Mouse (Mus musculus) heart, adult 18-20 months (tissue): ENCODE results near the gene Amigo3. TPM values are rescaled to one million over a fixed set of nuclear protein-coding genes. Genes with fewer than 3 reads are reported as not detected.

Source experiments
- DNase-seq, 2 experiments: peaks; one replicate each; pipeline ENCODE4 v3.0.0; 2021 to 2022; ENCODE audit warnings: mixed read lengths in 1 of 2
- microRNA-seq, 2 experiments: library from miRNA; unstranded; fragments of <30 nt; microRNA quantifications; one replicate each; pipeline ENCODE4 v1.2.0; 2022
- total RNA-seq, 2 experiments: library from RNA; stranded (reverse); gene quantifications; 2 replicates each; pipeline ENCODE4 v1.2.3; 2021

Amigo3 gene
- total RNA-seq, 2 experiments from 2014 or later = 1.4 to 1.8 TPM

DNA sequence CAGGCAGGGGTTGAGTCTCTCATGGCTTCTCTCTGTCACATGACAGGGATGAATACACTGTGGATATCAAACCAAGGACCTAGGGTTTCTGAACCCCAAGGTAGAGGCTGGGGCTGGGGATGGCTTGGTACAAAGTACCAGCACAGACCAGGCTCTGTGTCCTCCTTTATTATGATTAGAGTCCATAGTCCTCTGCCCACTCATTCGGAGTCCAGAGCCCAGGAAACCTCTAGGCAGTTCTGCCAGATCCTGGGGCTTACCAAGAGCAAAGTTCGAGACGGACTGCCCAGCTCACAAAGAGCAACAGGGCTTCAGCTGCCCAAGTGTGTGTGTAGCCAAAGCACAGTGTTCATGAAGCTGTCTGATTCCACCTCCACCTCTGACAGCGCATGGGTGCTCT lies 32.3 kb downstream of the Amigo3 start:
- no peak for DNase-seq

DNA sequence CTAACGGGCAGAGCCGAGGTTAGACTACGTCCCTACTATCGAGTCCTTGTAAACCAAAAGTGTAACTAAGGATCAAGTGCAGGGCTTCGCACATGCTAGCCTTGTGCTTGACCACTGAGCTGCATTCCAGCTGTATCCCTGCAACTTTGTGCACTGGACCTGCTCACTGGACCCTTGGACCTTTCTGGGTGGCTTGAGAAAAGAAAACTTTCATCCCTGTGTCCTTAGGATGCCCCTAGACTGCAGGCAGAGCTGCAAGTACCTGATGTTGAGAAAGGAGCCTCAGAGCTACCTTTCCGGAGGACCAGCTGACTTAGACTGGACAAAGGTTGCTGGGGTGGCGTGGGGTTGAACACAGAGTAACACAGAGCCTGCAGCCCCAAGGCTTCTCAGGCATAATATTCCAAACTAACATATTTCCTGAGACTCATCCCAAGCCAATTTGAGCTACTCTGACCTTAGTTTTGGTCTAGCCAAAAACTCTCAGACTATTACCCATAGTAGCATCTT lies 37.7 kb downstream of the Amigo3 start:
- no peak for DNase-seq

DNA sequence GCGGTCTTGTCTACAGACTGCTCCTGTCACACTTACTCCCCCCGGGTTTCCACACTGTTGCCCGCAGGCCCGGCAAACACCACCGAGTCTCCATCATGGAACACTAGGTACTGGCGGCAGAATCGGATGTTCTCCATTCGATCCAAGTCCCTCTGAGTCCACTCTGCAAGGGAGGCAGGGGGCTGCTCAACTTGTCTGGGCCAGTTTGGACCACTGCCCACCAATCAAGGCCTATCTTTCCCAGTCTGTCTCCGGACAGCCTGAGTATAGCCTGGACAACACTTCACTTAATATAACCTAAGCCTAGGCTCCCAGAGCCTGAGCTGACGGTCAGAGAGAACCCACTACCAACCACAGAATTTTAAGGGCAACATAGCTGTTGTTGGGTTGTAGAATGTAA lies 40.6 kb downstream of the Amigo3 start:
- no peak for DNase-seq

DNA sequence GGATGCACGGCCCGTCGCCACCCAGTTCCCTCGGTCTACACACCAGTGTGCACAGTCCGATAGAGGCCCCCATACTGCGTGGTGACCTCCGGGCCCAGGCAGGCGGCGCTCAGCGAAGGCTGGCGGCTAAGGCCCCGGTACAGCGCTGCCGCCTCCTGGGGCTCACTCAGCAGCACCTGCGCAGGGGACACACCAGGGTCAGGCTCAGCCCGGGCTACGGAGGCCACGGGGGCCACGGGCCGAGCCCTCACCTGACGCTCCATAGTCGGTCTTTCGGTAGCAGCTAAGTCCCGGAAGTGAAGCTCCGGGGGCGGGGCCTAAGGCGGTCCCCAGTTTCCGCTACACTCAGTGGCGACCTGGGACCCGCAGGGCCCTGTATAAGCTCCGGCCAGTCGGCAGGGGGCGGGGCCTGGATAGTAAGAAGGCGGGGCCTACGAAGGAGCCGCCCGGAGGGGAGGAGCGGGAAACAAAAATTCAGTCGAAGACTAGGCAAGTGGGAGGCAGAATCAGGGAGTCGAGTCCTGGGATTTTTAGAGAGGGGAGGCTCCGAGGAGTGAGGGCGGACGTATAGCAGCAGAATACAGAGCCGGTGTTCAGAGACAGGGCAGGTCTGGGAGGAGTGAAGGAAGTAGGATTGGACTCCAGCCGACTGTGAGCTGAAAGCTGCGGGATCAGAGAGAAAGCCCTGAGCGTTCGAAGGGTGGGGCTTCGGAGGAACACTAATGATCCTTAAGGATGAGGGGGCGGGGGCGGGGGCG lies 41.4 kb downstream of the Amigo3 start, which contains the start of gene Apeh:
Gene Apeh (minus strand): TSS at position 423 of the 758 bp plus-strand sequence.
- peak; percentile 96 for DNase-seq

DNA sequence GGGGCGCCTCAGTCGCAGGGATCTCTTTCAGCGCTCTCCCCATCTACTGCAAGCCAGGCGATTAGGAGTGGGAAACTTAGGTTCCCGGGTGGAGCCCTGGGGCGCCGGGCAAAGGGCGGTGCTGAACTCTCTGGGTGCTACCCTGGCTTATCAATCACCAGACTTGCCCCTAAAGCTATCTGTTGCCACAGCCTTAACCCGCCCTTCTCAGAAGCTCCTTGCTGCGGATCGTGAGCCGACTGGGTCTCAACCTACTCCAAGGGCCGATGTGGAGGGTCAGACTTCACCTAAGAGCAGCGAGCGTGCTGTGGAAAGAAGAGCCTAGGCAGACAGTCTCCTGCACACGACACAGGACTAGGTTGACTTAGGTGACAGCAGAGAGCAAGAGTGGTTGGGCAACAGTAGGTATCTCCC lies 42.0 kb downstream of the Amigo3 start:
- peak; percentile 34 to 57 for DNase-seq

DNA sequence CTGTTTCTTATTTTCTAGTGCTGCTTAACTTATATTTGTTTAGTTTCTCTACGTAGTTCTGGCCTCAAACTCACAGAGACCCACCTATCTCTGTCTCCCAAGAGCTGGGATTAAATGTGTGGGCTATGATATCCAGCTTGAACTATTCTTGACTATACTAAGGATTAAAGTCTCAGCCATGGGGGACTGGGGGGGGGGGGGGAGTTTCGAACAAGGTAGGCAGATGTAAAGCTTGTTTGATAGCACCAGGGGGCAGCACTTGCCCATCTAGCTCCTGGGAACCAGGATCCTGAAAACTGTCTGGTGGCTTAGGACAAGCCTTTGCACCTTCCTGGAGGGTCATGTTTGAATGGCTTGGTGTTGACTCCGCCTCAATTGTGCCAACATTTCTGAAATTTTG lies 42.6 kb downstream of the Amigo3 start:
- DNase-seq = peak; percentile 66 to 76

DNA sequence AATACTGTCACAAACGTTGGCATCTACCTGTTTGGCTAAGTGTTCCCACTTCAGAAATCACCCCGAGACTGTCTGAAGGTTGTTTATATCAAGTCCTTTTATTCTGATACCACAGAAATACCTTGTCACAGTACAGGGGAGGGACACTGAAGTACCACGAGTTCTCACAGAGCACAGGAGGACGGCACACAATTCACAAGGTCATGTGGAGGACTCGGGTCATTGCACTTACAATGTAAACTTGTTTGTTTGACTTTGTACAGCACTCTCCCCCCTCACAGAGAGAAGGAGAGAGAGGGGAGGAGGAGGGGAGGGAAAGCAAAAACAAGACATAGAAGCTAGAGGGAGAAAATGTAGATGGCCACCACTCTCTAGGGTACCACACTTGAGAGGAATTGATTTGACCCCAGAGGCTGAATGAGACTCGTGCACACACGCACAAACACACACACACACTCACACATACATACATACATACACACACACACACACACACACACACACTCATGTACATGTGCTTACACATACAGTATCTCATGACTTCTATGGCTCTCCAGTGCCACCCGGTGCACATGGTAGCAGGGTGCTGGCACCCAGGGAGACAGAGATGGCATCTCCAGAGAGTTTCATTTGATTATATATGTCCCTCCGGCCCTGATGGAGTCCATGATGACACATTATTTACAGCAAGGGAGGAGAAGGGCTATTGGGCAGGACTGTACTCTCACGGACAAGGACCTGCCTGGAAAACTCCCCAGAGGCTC lies 43.2 kb downstream of the Amigo3 start:
- no peak for DNase-seq

DNA sequence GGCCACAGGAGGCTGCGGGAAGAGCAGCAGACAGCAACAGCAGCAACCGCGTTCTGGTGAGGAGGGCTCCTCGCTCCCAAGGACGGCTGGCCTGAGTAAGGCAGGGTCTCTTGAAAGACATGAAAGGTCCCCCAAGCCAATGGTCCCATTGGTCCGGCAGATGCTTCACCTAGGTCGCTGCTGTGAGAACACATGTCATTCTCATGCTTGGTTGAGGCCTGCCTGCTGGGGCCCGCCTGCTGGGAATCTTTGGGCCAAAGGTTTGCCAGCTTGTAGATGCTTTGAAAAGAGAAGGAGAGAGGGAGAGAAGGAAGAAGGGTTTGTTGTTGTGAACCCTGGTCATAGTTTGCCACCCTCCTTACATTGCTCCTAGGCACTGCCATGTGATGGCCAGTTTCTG lies 46.7 kb downstream of the Amigo3 start:
- DNase-seq = no peak

DNA sequence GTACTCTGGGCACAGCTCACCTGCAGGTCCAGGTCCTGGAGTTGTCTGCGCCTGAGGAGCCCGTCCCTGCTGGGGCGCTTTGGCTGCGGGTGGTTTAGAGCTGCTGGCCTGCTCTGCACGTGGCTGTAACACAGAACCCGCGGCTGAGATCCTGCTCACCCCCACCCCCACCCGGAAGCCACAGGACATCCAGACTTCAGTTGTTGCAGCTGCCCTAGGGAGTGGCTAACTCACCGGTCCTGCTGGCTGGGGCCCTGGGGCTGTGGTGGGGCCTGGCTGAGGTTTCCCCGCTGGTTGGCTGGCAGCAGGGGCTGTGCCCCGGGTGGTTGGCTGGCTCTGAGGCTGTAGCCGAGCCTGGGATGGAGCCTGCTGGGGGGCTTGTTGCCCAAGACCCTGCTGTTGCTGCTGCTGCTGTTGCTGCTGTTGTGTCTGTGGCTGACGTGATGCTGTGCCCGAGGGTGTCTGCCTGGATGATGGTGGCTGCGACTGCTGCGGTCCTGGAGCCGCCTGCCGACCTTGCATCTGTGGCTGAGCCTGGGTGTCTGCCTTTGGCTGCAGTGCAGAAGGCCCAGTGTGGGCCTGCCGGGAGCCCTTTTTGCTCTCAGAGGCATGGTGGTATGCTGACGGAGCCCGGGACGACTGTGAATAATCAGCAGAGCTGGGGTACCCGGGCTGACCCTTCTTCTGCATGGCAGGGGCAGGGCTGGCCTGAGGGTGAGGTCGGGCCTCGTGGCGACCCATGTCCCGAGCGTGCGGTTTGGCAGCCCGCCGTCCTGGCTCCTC lies 52.0 kb downstream of the Amigo3 start:
- DNase-seq = no peak

Small RNA genes lying within 50 kb of the gene (microRNA-seq; reads per million reads assigned to microRNA genes)
- gene Gm47303 = 0 reads per million in 2 experiments
- 0 reads per million in 2 experiments for gene Mir7088

Other genes starting within 250 kb of the Amigo3 start
- gene Rbm6, start 179.9 kb upstream of the Amigo3 start, total RNA-seq = 10 to 100 TPM; 25.1 to 25.2 TPM
- gene Mon1a, start 165.0 kb upstream of the Amigo3 start, total RNA-seq = 10 to 100 TPM; 10.0 to 10.3 TPM
- 1 to 10 TPM; 2.3 to 3.1 TPM for gene Mst1r, start 146.3 kb upstream of the Amigo3 start, total RNA-seq
- gene Actl11, start 124.7 kb upstream of the Amigo3 start, total RNA-seq = not detected
- gene Camkv, start 117.5 kb upstream of the Amigo3 start, total RNA-seq = not detected
- gene Traip, start 103.0 kb upstream of the Amigo3 start, total RNA-seq = 1 to 10 TPM in 1 of 2 experiments, under 1 TPM in 1; 0.35 to 1.0 TPM
- 10 to 100 TPM; 12.3 to 15.6 TPM for gene Uba7, start 77.7 kb upstream of the Amigo3 start, total RNA-seq
- gene Gm20661, start 70.1 kb upstream of the Amigo3 start, total RNA-seq = under 1 TPM in 1 of 2 experiments, not detected in 1; 0.37 TPM
- gene Inka1, start 67.3 kb upstream of the Amigo3 start, total RNA-seq = 1 to 10 TPM; 6.1 to 8.4 TPM
- gene Cdhr4, start 60.7 kb upstream of the Amigo3 start, total RNA-seq = 1 to 10 TPM in 1 of 2 experiments, not detected in 1; 2.7 TPM
- gene Gm20662, start 56.8 kb upstream of the Amigo3 start, total RNA-seq = 1 to 10 TPM; 1.1 to 1.4 TPM
- 10 to 100 TPM; 30.4 to 32.0 TPM for gene Ip6k1, start 50.7 kb upstream of the Amigo3 start, total RNA-seq
- 10 to 100 TPM; 10.5 to 10.6 TPM for gene Gmppb, start 3.9 kb upstream of the Amigo3 start, total RNA-seq
- under 1 TPM in 1 of 2 experiments, not detected in 1; 0.36 TPM for gene Mst1, start 27.3 kb downstream of the Amigo3 start, total RNA-seq
- gene Rnf123, start 30.2 kb downstream of the Amigo3 start, total RNA-seq = 10 to 100 TPM; 83.4 to 86.8 TPM
- gene Apeh, start 41.4 kb downstream of the Amigo3 start, total RNA-seq = 10 to 100 TPM; 37.4 to 48.3 TPM
- under 1 TPM; 0.02 to 0.08 TPM for gene Bsn, start 137.2 kb downstream of the Amigo3 start, total RNA-seq
- 100 to 1,000 TPM; 290 to 300 TPM for gene Dag1, start 210.8 kb downstream of the Amigo3 start, total RNA-seq
- 10 to 100 TPM; 22.2 to 25.6 TPM for gene Nicn1, start 237.3 kb downstream of the Amigo3 start, total RNA-seq
- 1 to 10 TPM; 5.0 to 5.8 TPM for gene Amt, start 243.7 kb downstream of the Amigo3 start, total RNA-seq